ENCODE assay signal across 9 mouse cellular contexts in the genomic region with DNA sequence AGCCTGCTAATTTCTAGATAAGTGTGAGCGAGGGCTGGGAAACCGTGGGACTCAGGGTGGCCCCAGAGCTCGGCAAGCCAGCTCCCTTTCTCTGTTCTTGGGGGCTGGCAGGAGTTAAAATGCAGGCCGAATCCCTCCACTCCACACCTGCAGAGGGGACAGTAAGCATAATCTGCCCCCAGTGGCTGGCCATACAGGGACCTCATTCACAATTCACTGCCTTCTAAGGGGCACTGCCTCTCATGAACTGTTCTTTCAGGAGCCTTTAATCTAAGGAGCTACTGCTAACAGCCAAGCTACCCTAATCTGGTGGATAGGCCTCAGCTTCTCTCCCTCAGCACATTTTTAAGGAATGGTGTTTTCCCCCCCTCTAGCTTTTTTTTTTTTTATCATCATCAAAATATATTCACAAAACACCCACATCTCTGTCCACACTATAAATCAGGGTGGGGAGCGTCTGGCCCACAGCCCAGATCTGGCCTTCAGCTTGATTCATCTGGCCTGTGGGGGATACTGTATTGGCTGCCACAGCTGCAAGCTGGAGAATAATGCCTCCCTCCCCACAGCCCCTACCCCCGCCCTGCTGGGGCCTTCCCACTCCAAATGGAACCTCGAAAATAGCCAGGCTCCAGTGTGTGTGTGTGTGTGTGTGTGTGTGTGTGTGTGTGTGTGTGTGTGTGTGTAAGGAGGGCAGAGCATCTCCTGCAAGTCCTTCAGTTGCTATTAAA. TPM values are rescaled to one million over a fixed set of nuclear protein-coding genes. Genes with fewer than 3 reads are reported as not detected.
DNase-seq lines count a peak whose midpoint lies in the region; ATAC-seq and TF ChIP-seq lines count a peak whose summit lies in the region.
"Had no signal": no experiment of that assay in that cellular context is flagged by ENCODE, and none has a peak within 500 bp of the region (broad histone marks: within the 10 kb centered on the region; RNA-seq: fewer than 3 reads in every experiment).

No protein-coding gene starts in this region.

- no peak overlapping the region for H3K4me2 ChIP-seq in forebrain, postnatal 0 days (ENCODE audit: low read depth)

- no peak overlapping the region for H3K9ac ChIP-seq in forebrain, postnatal 0 days
- H3K9ac ChIP-seq: liver, embryonic 14.5 days had no signal

- intact Hi-C loops in left cerebral cortex, postnatal 14 days (cut with DNase I): loop anchor here (5.0 kb wide), 1 partner anchor 155 kb away; no protein-coding TSS in a partner anchor

- no peaks in the 10 kb centered on the region for H3K27me3 ChIP-seq in forebrain, postnatal 0 days (ENCODE audit: insufficient read depth, low read length)
- H3K27me3 ChIP-seq in hindbrain, embryonic 10.5 days (ENCODE audit: insufficient read depth, poor library complexity, severe bottlenecking): peaks cover 8% of the 10 kb centered on the region

- H3K27ac ChIP-seq in forebrain, postnatal 0 days (ENCODE audit: low read depth, low read length): no peak overlapping the region
- peak overlapping the region; percentile 37; the same call in 1 of the 2 replicates for H3K27ac ChIP-seq in hindbrain, embryonic 10.5 days
- H3K27ac ChIP-seq: liver, embryonic 14.5 days had no signal

- H3K4me3 ChIP-seq in forebrain, postnatal 0 days (ENCODE audit: low read depth, low read length): no peak overlapping the region
- H3K4me3 ChIP-seq in hindbrain, embryonic 10.5 days: no peak overlapping the region

- H3K4me1 ChIP-seq in forebrain, postnatal 0 days (ENCODE audit: insufficient read depth): no peaks in the 10 kb centered on the region
- 0 out of 2 replicates have a peak, but pooled peaks cover 3% of the 10 kb centered on the region for H3K4me1 ChIP-seq in hindbrain, embryonic 10.5 days (replicated peaks)

- H3K9me3 ChIP-seq in forebrain, postnatal 0 days (ENCODE audit: low read length): no peaks in the 10 kb centered on the region
- H3K9me3 ChIP-seq in hindbrain, embryonic 10.5 days: no peaks in the 10 kb centered on the region

- no peak for TF ChIP-seq CTCF in forebrain, postnatal 0 days (IDR thresholded peaks at IDR 0.05; ENCODE audit: low read depth)

- H3K36me3 ChIP-seq in forebrain, postnatal 0 days (ENCODE audit: insufficient read depth): no peaks in the 10 kb centered on the region
- no peaks in the 10 kb centered on the region for H3K36me3 ChIP-seq in hindbrain, embryonic 10.5 days

- DNase-seq in 3134 (ENCODE audit: extremely low read depth, insufficient read length, low spot score) (peak; percentile 13), adipocyte (ENCODE audit: low spot score) (peak; percentile 71)
- DNase-seq in forebrain, postnatal 0 days: no peak
- no peak for DNase-seq in hindbrain, embryonic 10.5 days (ENCODE audit: low spot score)
- peak; percentile 27 to 44 for DNase-seq in left cerebral cortex, postnatal 14 days (ENCODE audit: low spot score in 2 of 2)
- peak; percentile 77 for DNase-seq in ovary, adult 18-20 months (ENCODE audit: low spot score)
- DNase-seq in thymus, postnatal 0 days (ENCODE audit: low spot score): no peak

- 35% methylated on average over 7 of the region's 7 CpGs for WGBS in forebrain, postnatal 0 days
- WGBS in hindbrain, embryonic 10.5 days: 51% methylated on average over 7 of the region's 7 CpGs

- peak; percentile 83 for ATAC-seq in forebrain, postnatal 0 days
- ATAC-seq in megakaryocyte-erythroid progenitor cell, adult 5-6 weeks (replicated peaks; ENCODE audit: low FRiP score, low TSS enrichment, poor library complexity, severe bottlenecking): no peak

RNA-seq across cellular contexts. Expression of a gene that starts 28.0 kb away (rescaled TPM):
- not detected in 2 replicates for total RNA-seq in forebrain, postnatal 0 days (2014; rRNA removed)
- polyA plus RNA-seq in forebrain, postnatal 0 days (2015; fragmentation: Nextera tagmentation; extraction: Ambion mirVana): 0.14 TPM in 1 of 2 replicates, not detected in the other
- polyA plus RNA-seq in hindbrain, embryonic 10.5 days (2016; fragmentation: Nextera tagmentation; extraction: Ambion mirVana): 2.3 and 3.7 TPM in 2 replicates
- not detected for total RNA-seq in left cerebral cortex, postnatal 14 days (2021)
- total RNA-seq in megakaryocyte-erythroid progenitor cell, adult 5-6 weeks (2014; fragmentation: Nextera tagmentation): not detected in 2 replicates
- total RNA-seq in megakaryocyte-erythroid progenitor cell, adult 5-6 weeks (2017): not detected in 2 replicates
- 0.72 and 0.92 TPM in 2 replicates for polyA plus RNA-seq in thymus, postnatal 0 days (2015; fragmentation: Nextera tagmentation; extraction: Ambion mirVana)

RNA-seq across cellular contexts. Expression of a gene that starts 57.7 kb away (rescaled TPM):
- total RNA-seq in forebrain, postnatal 0 days (2014; rRNA removed): 2.2 and 2.5 TPM in 2 replicates
- polyA plus RNA-seq in forebrain, postnatal 0 days (2015; fragmentation: Nextera tagmentation; extraction: Ambion mirVana): 1.8 and 2.1 TPM in 2 replicates
- polyA plus RNA-seq in hindbrain, embryonic 10.5 days (2016; fragmentation: Nextera tagmentation; extraction: Ambion mirVana): 4.4 and 6.2 TPM in 2 replicates
- 1 to 10 TPM; 3.3 to 4.4 TPM for total RNA-seq in left cerebral cortex, postnatal 14 days (2021)
- total RNA-seq in megakaryocyte-erythroid progenitor cell, adult 5-6 weeks (2014; fragmentation: Nextera tagmentation): 16.0 and 21.5 TPM in 2 replicates
- total RNA-seq in megakaryocyte-erythroid progenitor cell, adult 5-6 weeks (2017): 5.7 and 8.4 TPM in 2 replicates
- polyA plus RNA-seq in thymus, postnatal 0 days (2015; fragmentation: Nextera tagmentation; extraction: Ambion mirVana): 6.1 and 6.4 TPM in 2 replicates

Comparison
In these comparisons a context has a peak if more than half of its experiments do, and no peak if none do; other contexts are left out.
1. DNase-seq: peak in 3134 (single experiment), adipocyte (single experiment), left cerebral cortex, postnatal 14 days (2 of 2) and ovary, adult 18-20 months (single experiment); none in forebrain, postnatal 0 days (single experiment), hindbrain, embryonic 10.5 days (single experiment) and thymus, postnatal 0 days (single experiment).